Mouse (Mus musculus) telencephalon, adult 2 months (tissue): ENCODE measurements at regions not wholly inside any gene's neighbourhood (a gene's known extent, or its start where the extent isn't known, plus 50 kb on each side); places are given as distances from the start of the nearest gene placed in this dataset.

Source experiments
- DNase-seq: peaks from one replicate; pipeline ENCODE4 v3.0.0-alpha.2; 2011; ENCODE audit warnings: low read depth, low spot score

- no peak for DNase-seq
Observed at GRCm38 (mm10) chr12:107723062-107723859, 234.8 kb downstream of the 3110018I06Rik start.

GRCm38 (mm10) chr12:107723860-107724320 lies 235.5 kb downstream of the 3110018I06Rik start:
- DNase-seq, result no peak

- DNase-seq, result no peak
Observed at GRCm38 (mm10) chr12:107724467-107724866, 236.0 kb downstream of the 3110018I06Rik start.

- no peak for DNase-seq
Observed at GRCm38 (mm10) chr12:107728865-107729264, 240.4 kb downstream of the 3110018I06Rik start.

GRCm38 (mm10) chr12:107729301-107729700 lies 240.9 kb downstream of the 3110018I06Rik start:
- DNase-seq, result no peak

- DNase-seq, result no peak
Observed at GRCm38 (mm10) chr12:107730940-107731339, 242.5 kb downstream of the 3110018I06Rik start.

- DNase-seq, result no peak
Observed at GRCm38 (mm10) chr12:107734536-107734935, 246.1 kb downstream of the 3110018I06Rik start.

GRCm38 (mm10) chr12:107742641-107743040 lies 254.2 kb downstream of the 3110018I06Rik start:
- no peak for DNase-seq

- DNase-seq, result peak; percentile 48
Observed at GRCm38 (mm10) chr12:107744822-107745221, 256.4 kb downstream of the 3110018I06Rik start.

- DNase-seq, result no peak
Observed at GRCm38 (mm10) chr12:107748481-107749380, 254.7 kb downstream of the Bcl11b start.

- DNase-seq, result no peak
Observed at GRCm38 (mm10) chr12:107749381-107750085, 253.9 kb downstream of the Bcl11b start.

- DNase-seq, result no peak
Observed at GRCm38 (mm10) chr12:107750285-107750927, 253.0 kb downstream of the Bcl11b start.

- no peak for DNase-seq
Observed at GRCm38 (mm10) chr12:107752126-107752525, 251.3 kb downstream of the Bcl11b start.

- DNase-seq, result no peak
Observed at GRCm38 (mm10) chr12:107752587-107752986, 250.8 kb downstream of the Bcl11b start.

- no peak for DNase-seq
Observed at GRCm38 (mm10) chr12:107753022-107753421, 250.4 kb downstream of the Bcl11b start.

GRCm38 (mm10) chr12:107753536-107753935 lies 249.9 kb downstream of the Bcl11b start:
- DNase-seq, result no peak

GRCm38 (mm10) chr12:107754885-107755284 lies 248.5 kb downstream of the Bcl11b start:
- DNase-seq, result no peak

GRCm38 (mm10) chr12:107755820-107756517 lies 247.4 kb downstream of the Bcl11b start:
- DNase-seq, result no peak

GRCm38 (mm10) chr12:107757184-107757583 lies 246.2 kb downstream of the Bcl11b start:
- no peak for DNase-seq

GRCm38 (mm10) chr12:107757996-107758791 lies 245.2 kb downstream of the Bcl11b start:
- no peak for DNase-seq
